In the genomic region with DNA sequence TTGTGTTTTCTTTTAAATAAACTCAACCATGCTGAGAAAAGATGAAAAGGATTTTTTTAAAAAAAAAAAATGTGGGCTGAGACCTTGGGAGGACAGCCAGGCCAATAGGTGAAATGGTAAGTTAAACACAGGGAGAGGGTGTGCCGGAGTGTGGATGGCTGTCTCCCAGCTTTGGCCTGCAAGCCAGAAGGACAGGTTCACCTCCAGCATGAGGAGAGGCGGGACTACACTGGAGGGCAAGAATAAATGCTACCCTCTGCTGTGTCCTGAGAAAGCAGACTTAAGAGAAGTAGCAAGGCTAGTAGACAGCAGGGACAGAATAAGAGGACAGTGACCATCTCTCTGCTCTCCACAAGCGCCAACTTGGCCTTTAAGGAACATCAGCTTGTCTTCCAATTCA, we compare ENCODE assay signal across 17 mouse cellular contexts.
DNase-seq lines count a peak whose midpoint lies in the region; ATAC-seq and TF ChIP-seq lines count a peak whose summit lies in the region.
"Had no signal": no experiment of that assay in that cellular context is flagged by ENCODE, and none has a peak within 500 bp of the region (broad histone marks: within the 10 kb centered on the region; RNA-seq: fewer than 3 reads in every experiment).

No protein-coding gene starts in this region.

- no peaks in the 10 kb centered on the region for H3K9me3 ChIP-seq in heart, postnatal 0 days (replicated peaks; ENCODE audit: control insufficient read depth, low read length)
- no peaks in the 10 kb centered on the region for H3K9me3 ChIP-seq in lung, embryonic 15.5 days
- H3K9me3 ChIP-seq in lung, embryonic 16.5 days (ENCODE audit: control insufficient read depth, low read length), result no peaks in the 10 kb centered on the region
- H3K9me3 ChIP-seq: embryonic facial prominence, embryonic 12.5 days; forebrain, embryonic 10.5 days had no signal

- DNase-seq in heart, postnatal 0 days (ENCODE audit: low spot score), result no peak
- DNase-seq in heart, adult 9 months (ENCODE audit: low spot score in 2 of 2), result no peak
- DNase-seq in lung, postnatal 10 days, result no peak
- DNase-seq in spleen, postnatal 36 days (ENCODE audit: low spot score in 2 of 2), result no peak
- no peak for DNase-seq in left cerebral cortex, adult 18-20 months (ENCODE audit: low spot score in 2 of 2)
- DNase-seq: cerebellum, adult 11-12 months; cerebellum, postnatal 36 days; gastrocnemius, postnatal 25 days; kidney, adult 8-10 months; thymus, postnatal 36 days had no signal

- 0 out of 2 replicates have a peak, but pooled peaks cover 4% of the 10 kb centered on the region for H3K4me1 ChIP-seq in heart, postnatal 0 days (ENCODE audit: control insufficient read depth, insufficient read depth)
- H3K4me1 ChIP-seq in lung, embryonic 15.5 days, result peaks cover 12% of the 10 kb centered on the region
- H3K4me1 ChIP-seq in lung, embryonic 16.5 days (replicated peaks; ENCODE audit: control insufficient read depth, insufficient read depth, low read length), result peaks cover 13% of the 10 kb centered on the region
- H3K4me1 ChIP-seq: embryonic facial prominence, embryonic 12.5 days; forebrain, embryonic 10.5 days had no signal

- H3K27ac ChIP-seq in heart, postnatal 0 days (ENCODE audit: low read depth), result peak overlapping the region; percentile 9; the same call in 1 of the 2 replicates
- H3K27ac ChIP-seq in lung, embryonic 15.5 days, result peak overlapping the region; percentile 64
- H3K27ac ChIP-seq in lung, embryonic 16.5 days (ENCODE audit: low read length), result peak overlapping the region; percentile 83
- H3K27ac ChIP-seq: embryonic facial prominence, embryonic 12.5 days; forebrain, embryonic 10.5 days; hindbrain, embryonic 14.5 days; liver, embryonic 14.5 days had no signal

- no peak overlapping the region for H3K4me3 ChIP-seq in heart, postnatal 0 days (ENCODE audit: low read depth, low read length)
- no peak overlapping the region for H3K4me3 ChIP-seq in lung, embryonic 15.5 days
- no peak overlapping the region for H3K4me3 ChIP-seq in lung, embryonic 16.5 days (ENCODE audit: low read length)
- H3K4me3 ChIP-seq: embryonic facial prominence, embryonic 12.5 days; forebrain, embryonic 10.5 days had no signal

- peaks cover 90% of the 10 kb centered on the region for H3K36me3 ChIP-seq in heart, postnatal 0 days (replicated peaks; ENCODE audit: control insufficient read depth, insufficient read depth, low read length)
- H3K36me3 ChIP-seq in lung, embryonic 15.5 days, result peaks cover 37% of the 10 kb centered on the region
- peaks cover 25% of the 10 kb centered on the region for H3K36me3 ChIP-seq in lung, embryonic 16.5 days (ENCODE audit: control insufficient read depth, insufficient read depth, low read length)

- no peak for TF ChIP-seq EP300 in heart, postnatal 0 days (IDR thresholded peaks at IDR 0.05; ENCODE audit: low read depth)

- WGBS in heart, postnatal 0 days, result 74% methylated on average over 3 of the region's 3 CpGs
- WGBS in lung, embryonic 15.5 days, result 61% methylated on average over 3 of the region's 3 CpGs
- 61% methylated on average over 3 of the region's 3 CpGs for WGBS in lung, embryonic 16.5 days

- H3K9ac ChIP-seq in heart, postnatal 0 days (replicated peaks; ENCODE audit: low read depth, low read length), result no peak overlapping the region
- no peak overlapping the region for H3K9ac ChIP-seq in lung, embryonic 15.5 days
- no peak overlapping the region for H3K9ac ChIP-seq in lung, embryonic 16.5 days (ENCODE audit: low read length)
- H3K9ac ChIP-seq: embryonic facial prominence, embryonic 12.5 days; hindbrain, embryonic 14.5 days; liver, embryonic 14.5 days had no signal

- H3K4me2 ChIP-seq in heart, postnatal 0 days (ENCODE audit: low read depth, low read length), result no peak overlapping the region
- no peak overlapping the region for H3K4me2 ChIP-seq in lung, embryonic 15.5 days
- H3K4me2 ChIP-seq in lung, embryonic 16.5 days (ENCODE audit: low read depth, low read length), result no peak overlapping the region
- H3K4me2 ChIP-seq: embryonic facial prominence, embryonic 12.5 days; hindbrain, embryonic 14.5 days; midbrain, embryonic 11.5 days had no signal

- TF ChIP-seq CTCF in heart, postnatal 0 days (IDR thresholded peaks at IDR 0.05; ENCODE audit: low read depth), result no peak

- H3K27me3 ChIP-seq in heart, postnatal 0 days (ENCODE audit: control insufficient read depth, insufficient read depth, low read length), result no peaks in the 10 kb centered on the region
- H3K27me3 ChIP-seq in lung, embryonic 15.5 days, result no peaks in the 10 kb centered on the region
- H3K27me3 ChIP-seq in lung, embryonic 16.5 days (ENCODE audit: control insufficient read depth, insufficient read depth, low read depth, low read length), result no peaks in the 10 kb centered on the region
- H3K27me3 ChIP-seq: embryonic facial prominence, embryonic 12.5 days had no signal

- ATAC-seq in heart, postnatal 0 days (ENCODE audit: insufficient read depth, low read depth), result no peak
- ATAC-seq in lung, embryonic 15.5 days (ENCODE audit: borderline replicate concordance, extremely low read depth, low FRiP score, low TSS enrichment), result no peak
- ATAC-seq in lung, embryonic 16.5 days (ENCODE audit: low read depth), result peak; percentile 58

Comparison
In these comparisons a context has a peak if more than half of its experiments do, and no peak if none do; other contexts are left out.
1. H3K27ac ChIP-seq: peak in every context shown above with its lines; median percentile 83 in lung, embryonic 16.5 days; 64 in lung, embryonic 15.5 days; 9 in heart, postnatal 0 days.